Mouse (Mus musculus): ENCODE measurements around the gene Spns1. TPM values are rescaled to one million over a fixed set of nuclear protein-coding genes. Genes with fewer than 3 reads are reported as not detected.

The Spns1 gene
- polyA plus RNA-seq, 1 experiment from 2014 or later = 31.5 TPM

- no peak overlapping the region for H3K9ac ChIP-seq (ENCODE audit: low read depth, low read length)
- no peak overlapping the region for H3K4me2 ChIP-seq
- H3K4me3 ChIP-seq (ENCODE audit: low read depth, low read length) = no peak overlapping the region
- peaks cover 13% of the 10 kb centered on the region for H3K36me3 ChIP-seq (ENCODE audit: control insufficient read depth, insufficient read depth, low read length)
- no peak overlapping the region for H3K27ac ChIP-seq (ENCODE audit: low read depth, low read length)
- no peaks in the 10 kb centered on the region for H3K4me1 ChIP-seq (ENCODE audit: control insufficient read depth, insufficient read depth, low read length)
- no peaks in the 10 kb centered on the region for H3K9me3 ChIP-seq (replicated peaks; ENCODE audit: control insufficient read depth, low read length)
- WGBS (ENCODE audit: insufficient replicate concordance) = 95% methylated on average over 1 of the region's 1 CpGs
- ATAC-seq (replicated peaks; ENCODE audit: insufficient number of reproducible peaks, low FRiP score, low TSS enrichment) = no peak
- H3K27me3 ChIP-seq (ENCODE audit: control insufficient read depth, insufficient read depth, low read length) = no peaks in the 10 kb centered on the region
Observed at GRCm38 (mm10) chr7:126388185-126388584, 10.9 kb upstream of the Spns1 start.

GRCm38 (mm10) chr7:126383565-126383964 lies 6.3 kb upstream of the Spns1 start:
- Histone ChIP-seq H3K27ac (ENCODE audit: low read depth, low read length) (no peak overlapping the region), H3K9me3 (replicated peaks; ENCODE audit: control insufficient read depth, low read length) (no peaks in the 10 kb centered on the region), H3K4me3 (ENCODE audit: low read depth, low read length) (no peak overlapping the region), H3K4me2 (no peak overlapping the region), H3K36me3 (ENCODE audit: control insufficient read depth, insufficient read depth, low read length) (peaks cover 2% of the 10 kb centered on the region; the same call in 1 of the 2 replicates), H3K4me1 (ENCODE audit: control insufficient read depth, insufficient read depth, low read length) (no peaks in the 10 kb centered on the region), H3K9ac (ENCODE audit: low read depth, low read length) (no peak overlapping the region), H3K27me3 (ENCODE audit: control insufficient read depth, insufficient read depth, low read length) (no peaks in the 10 kb centered on the region)
- 80% methylated on average over 5 of the region's 5 CpGs for WGBS (ENCODE audit: insufficient replicate concordance)
- no peak for ATAC-seq (replicated peaks; ENCODE audit: insufficient number of reproducible peaks, low FRiP score, low TSS enrichment)

- peak overlapping the region; percentile 94 for H3K4me3 ChIP-seq (ENCODE audit: low read depth, low read length)
- no peaks in the 10 kb centered on the region for H3K9me3 ChIP-seq (replicated peaks; ENCODE audit: control insufficient read depth, low read length)
- peaks cover 9% of the 10 kb centered on the region for H3K4me1 ChIP-seq (ENCODE audit: control insufficient read depth, insufficient read depth, low read length)
- WGBS (ENCODE audit: insufficient replicate concordance) = under 1% methylated on average over 27 of the region's 27 CpGs
- H3K4me2 ChIP-seq = peak overlapping the region; percentile 95
- peak; percentile 52 for ATAC-seq (replicated peaks; ENCODE audit: insufficient number of reproducible peaks, low FRiP score, low TSS enrichment)
- H3K27ac ChIP-seq (ENCODE audit: low read depth, low read length) = no peak overlapping the region
- H3K27me3 ChIP-seq (ENCODE audit: control insufficient read depth, insufficient read depth, low read length) = no peaks in the 10 kb centered on the region
- peaks cover 6% of the 10 kb centered on the region; the same call in 1 of the 2 replicates for H3K36me3 ChIP-seq (ENCODE audit: control insufficient read depth, insufficient read depth, low read length)
- H3K9ac ChIP-seq (ENCODE audit: low read depth, low read length) = peak overlapping the region; percentile 91
Observed at GRCm38 (mm10) chr7:126376903-126377277, 360 bp downstream of the Spns1 start.

GRCm38 (mm10) chr7:126375012-126375411 lies 2.2 kb downstream of the Spns1 start:
- H3K4me1 ChIP-seq (ENCODE audit: control insufficient read depth, insufficient read depth, low read length) = peaks cover 9% of the 10 kb centered on the region
- H3K4me3 ChIP-seq (ENCODE audit: low read depth, low read length) = no peak overlapping the region
- H3K9ac ChIP-seq (ENCODE audit: low read depth, low read length) = no peak overlapping the region
- H3K27ac ChIP-seq (ENCODE audit: low read depth, low read length) = no peak overlapping the region
- no peak for ATAC-seq (replicated peaks; ENCODE audit: insufficient number of reproducible peaks, low FRiP score, low TSS enrichment)
- H3K27me3 ChIP-seq (ENCODE audit: control insufficient read depth, insufficient read depth, low read length) = no peaks in the 10 kb centered on the region
- 71% methylated on average over 5 of the region's 5 CpGs for WGBS (ENCODE audit: insufficient replicate concordance)
- H3K9me3 ChIP-seq (replicated peaks; ENCODE audit: control insufficient read depth, low read length) = no peaks in the 10 kb centered on the region
- no peak overlapping the region for H3K4me2 ChIP-seq
- H3K36me3 ChIP-seq (ENCODE audit: control insufficient read depth, insufficient read depth, low read length) = peaks cover 10% of the 10 kb centered on the region; the same call in 1 of the 2 replicates

- Histone ChIP-seq H3K27ac (ENCODE audit: low read depth, low read length) (no peak overlapping the region), H3K27me3 (ENCODE audit: control insufficient read depth, insufficient read depth, low read length) (no peaks in the 10 kb centered on the region), H3K4me2 (no peak overlapping the region), H3K4me1 (ENCODE audit: control insufficient read depth, insufficient read depth, low read length) (peaks cover 9% of the 10 kb centered on the region), H3K9me3 (replicated peaks; ENCODE audit: control insufficient read depth, low read length) (no peaks in the 10 kb centered on the region), H3K36me3 (ENCODE audit: control insufficient read depth, insufficient read depth, low read length) (peaks cover 15% of the 10 kb centered on the region; the same call in 1 of the 2 replicates), H3K9ac (ENCODE audit: low read depth, low read length) (no peak overlapping the region), H3K4me3 (ENCODE audit: low read depth, low read length) (no peak overlapping the region)
- 77% methylated on average over 6 of the region's 6 CpGs for whole genome bisulfite sequencing (ENCODE audit: insufficient replicate concordance)
- no peak for ATAC-seq (replicated peaks; ENCODE audit: insufficient number of reproducible peaks, low FRiP score, low TSS enrichment)
Observed at GRCm38 (mm10) chr7:126374526-126374925, 2.7 kb downstream of the Spns1 start.

- Histone ChIP-seq H3K9ac (ENCODE audit: low read depth, low read length) (no peak overlapping the region), H3K36me3 (ENCODE audit: control insufficient read depth, insufficient read depth, low read length) (peaks cover 15% of the 10 kb centered on the region; the same call in 1 of the 2 replicates), H3K4me3 (ENCODE audit: low read depth, low read length) (no peak overlapping the region), H3K9me3 (replicated peaks; ENCODE audit: control insufficient read depth, low read length) (no peaks in the 10 kb centered on the region), H3K4me1 (ENCODE audit: control insufficient read depth, insufficient read depth, low read length) (peaks cover 8% of the 10 kb centered on the region), H3K27me3 (ENCODE audit: control insufficient read depth, insufficient read depth, low read length) (no peaks in the 10 kb centered on the region), H3K4me2 (no peak overlapping the region), H3K27ac (ENCODE audit: low read depth, low read length) (no peak overlapping the region)
- 81% methylated on average over 9 of the region's 9 CpGs for WGBS (ENCODE audit: insufficient replicate concordance)
- no peak for ATAC-seq (replicated peaks; ENCODE audit: insufficient number of reproducible peaks, low FRiP score, low TSS enrichment)
Observed at GRCm38 (mm10) chr7:126373007-126373406, 4.2 kb downstream of the Spns1 start.

GRCm38 (mm10) chr7:126369393-126369792 lies 7.9 kb downstream of the Spns1 start, which contains the start of gene Lat:
TSS of gene Lat (minus strand) at chr7:126369570.
- H3K9me3 ChIP-seq (replicated peaks; ENCODE audit: control insufficient read depth, low read length) = no peaks in the 10 kb centered on the region
- WGBS (ENCODE audit: insufficient replicate concordance) = 40% methylated on average over 13 of the region's 13 CpGs
- no peak within 1 kb of the TSS for H3K27ac ChIP-seq (ENCODE audit: low read depth, low read length)
- H3K4me2 ChIP-seq = peak within 1 kb of the TSS; percentile 35
- H3K36me3 ChIP-seq (ENCODE audit: control insufficient read depth, insufficient read depth, low read length) = peaks cover 15% of the 10 kb centered on the region; the same call in 1 of the 2 replicates
- no peaks in the 10 kb centered on the region for H3K4me1 ChIP-seq (ENCODE audit: control insufficient read depth, insufficient read depth, low read length)
- H3K27me3 ChIP-seq (ENCODE audit: control insufficient read depth, insufficient read depth, low read length) = no peaks in the 10 kb centered on the region
- no peak within 1 kb of the TSS for H3K4me3 ChIP-seq (ENCODE audit: low read depth, low read length)
- peak; percentile 31; the same call in 1 of the 2 replicates for ATAC-seq (replicated peaks; ENCODE audit: insufficient number of reproducible peaks, low FRiP score, low TSS enrichment)
- no peak within 1 kb of the TSS for H3K9ac ChIP-seq (ENCODE audit: low read depth, low read length)

- ATAC-seq (replicated peaks; ENCODE audit: insufficient number of reproducible peaks, low FRiP score, low TSS enrichment) = no peak
- no peak overlapping the region for H3K4me3 ChIP-seq (ENCODE audit: low read depth, low read length)
- H3K36me3 ChIP-seq (ENCODE audit: control insufficient read depth, insufficient read depth, low read length) = peaks cover 15% of the 10 kb centered on the region; the same call in 1 of the 2 replicates
- H3K9ac ChIP-seq (ENCODE audit: low read depth, low read length) = no peak overlapping the region
- H3K4me1 ChIP-seq (ENCODE audit: control insufficient read depth, insufficient read depth, low read length) = no peaks in the 10 kb centered on the region
- no peak overlapping the region for H3K27ac ChIP-seq (ENCODE audit: low read depth, low read length)
- 78% methylated on average over 8 of the region's 8 CpGs for WGBS (ENCODE audit: insufficient replicate concordance)
- no peak overlapping the region for H3K4me2 ChIP-seq
- H3K9me3 ChIP-seq (replicated peaks; ENCODE audit: control insufficient read depth, low read length) = no peaks in the 10 kb centered on the region
- no peaks in the 10 kb centered on the region for H3K27me3 ChIP-seq (ENCODE audit: control insufficient read depth, insufficient read depth, low read length)
Observed at GRCm38 (mm10) chr7:126368367-126368766, 8.9 kb downstream of the Spns1 start.

GRCm38 (mm10) chr7:126367636-126368035 lies 9.6 kb downstream of the Spns1 start:
- Histone ChIP-seq H3K27ac (ENCODE audit: low read depth, low read length) (no peak overlapping the region), H3K9me3 (replicated peaks; ENCODE audit: control insufficient read depth, low read length) (no peaks in the 10 kb centered on the region), H3K36me3 (ENCODE audit: control insufficient read depth, insufficient read depth, low read length) (peaks cover 13% of the 10 kb centered on the region; the same call in 1 of the 2 replicates), H3K27me3 (ENCODE audit: control insufficient read depth, insufficient read depth, low read length) (no peaks in the 10 kb centered on the region), H3K4me3 (ENCODE audit: low read depth, low read length) (no peak overlapping the region), H3K9ac (ENCODE audit: low read depth, low read length) (no peak overlapping the region), H3K4me1 (ENCODE audit: control insufficient read depth, insufficient read depth, low read length) (no peaks in the 10 kb centered on the region), H3K4me2 (no peak overlapping the region)
- 76% methylated on average over 10 of the region's 10 CpGs for WGBS (ENCODE audit: insufficient replicate concordance)
- no peak for ATAC-seq (replicated peaks; ENCODE audit: insufficient number of reproducible peaks, low FRiP score, low TSS enrichment)

All from heart, embryonic 11.5 days (tissue).